Comparison of ENCODE assay signal across 15 mouse cellular contexts in the genomic region with DNA sequence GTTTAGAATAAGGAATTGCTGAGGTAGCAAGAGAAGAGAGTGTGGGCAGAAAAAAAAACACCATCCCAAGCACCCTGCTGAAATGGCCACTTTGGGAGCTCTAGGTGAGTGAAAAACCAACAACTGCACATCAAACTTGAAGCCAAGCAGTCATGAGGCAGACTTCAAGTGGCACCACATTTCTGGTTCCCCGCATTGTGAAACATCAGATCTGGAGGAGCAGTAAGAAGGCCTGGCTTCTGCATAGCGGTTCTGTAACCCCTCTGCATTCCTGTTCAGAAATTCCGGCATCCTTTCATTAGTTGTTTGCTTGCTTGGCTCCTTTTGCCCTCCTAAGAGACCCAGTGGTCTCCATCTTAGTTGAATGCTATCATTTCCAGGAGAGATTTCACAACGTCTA.
"Had no signal": no experiment of that assay in that cellular context is flagged by ENCODE, and none has a peak within 500 bp of the region (broad histone marks: within the 10 kb centered on the region; RNA-seq: fewer than 3 reads in every experiment).

No protein-coding gene starts in this region.

- H3K27ac ChIP-seq: neural tube, embryonic 15.5 days; stomach, embryonic 15.5 days; stomach, postnatal 0 days had no signal

- H3K9me3 ChIP-seq: neural tube, embryonic 15.5 days; stomach, embryonic 15.5 days had no signal

- H3K4me1 ChIP-seq: neural tube, embryonic 15.5 days; stomach, embryonic 15.5 days had no signal

- H3K4me2 ChIP-seq: neural tube, embryonic 15.5 days; stomach, embryonic 15.5 days had no signal

- H3K27me3 ChIP-seq: stomach, embryonic 15.5 days had no signal

- DNase-seq: retina, postnatal 1 day; right cerebral cortex, adult 18-20 months; right cerebral cortex, postnatal 14 days; right cerebral cortex, postnatal 25 days; right cerebral cortex, postnatal 4 days; spleen, adult 18-20 months; thymus, adult 18-20 months; thymus, adult 2 months; thymus, postnatal 14 days; thymus, postnatal 25 days; thymus, postnatal 36 days; thymus, postnatal 4 days had no signal

- H3K4me3 ChIP-seq: neural tube, embryonic 15.5 days; stomach, embryonic 15.5 days had no signal

- H3K9ac ChIP-seq: neural tube, embryonic 15.5 days; stomach, embryonic 15.5 days had no signal

- H3K36me3 ChIP-seq: neural tube, embryonic 15.5 days; stomach, embryonic 15.5 days had no signal
